ENCODE assay signal across 26 mouse cellular contexts in genomic region chr8:45051236-45051635, GRCm38 (mm10). TPM values are rescaled to one million over a fixed set of nuclear protein-coding genes. Genes with fewer than 3 reads are reported as not detected.
DNase-seq lines count a peak whose midpoint lies in the region; ATAC-seq and TF ChIP-seq lines count a peak whose summit lies in the region.
"Had no signal": no experiment of that assay in that cellular context is flagged by ENCODE, and none has a peak within 500 bp of the region (broad histone marks: within the 10 kb centered on the region; RNA-seq: fewer than 3 reads in every experiment).

No protein-coding gene starts in this region.

- peaks cover 66% of the 10 kb centered on the region for H3K36me3 ChIP-seq in heart, embryonic 10.5 days
- H3K36me3 ChIP-seq in E14TG2a.4 (ENCODE audit: insufficient read depth, low read length): peaks cover 86% of the 10 kb centered on the region
- H3K36me3 ChIP-seq in midbrain, embryonic 15.5 days (replicated peaks): peaks cover 14% of the 10 kb centered on the region

- 91% methylated on average over 30 of the region's 30 CpGs for WGBS in heart, embryonic 10.5 days
- 96% methylated on average over 30 of the region's 30 CpGs for WGBS in midbrain, embryonic 15.5 days

- peak; percentile 74 for DNase-seq in heart, adult 11 months
- DNase-seq in heart, embryonic 10.5 days (ENCODE audit: low spot score): no peak
- peak; percentile 65 for DNase-seq in R1 (ENCODE audit: low read depth, low spot score)
- no peak for DNase-seq in right cerebral cortex, adult 2 months (ENCODE audit: low spot score in 2 of 2)
- DNase-seq: adrenal gland, adult 2 months; adrenal gland, postnatal 14 days; cerebellum, adult 11-12 months; cerebellum, adult 8-10 months; cerebellum, postnatal 14 days; gastrocnemius, postnatal 10 days; gastrocnemius, postnatal 36 days; heart, postnatal 10 days; heart, postnatal 36 days had no signal

- no peak for ATAC-seq in midbrain, embryonic 15.5 days (replicated peaks)
- ATAC-seq: forebrain, embryonic 13.5 days; forebrain, embryonic 16.5 days; hindbrain, embryonic 16.5 days; intestine, embryonic 15.5 days had no signal

- no peak overlapping the region for H3K9ac ChIP-seq in midbrain, embryonic 15.5 days
- H3K9ac ChIP-seq: forebrain, embryonic 13.5 days; heart, embryonic 12.5 days; heart, embryonic 15.5 days; hindbrain, embryonic 13.5 days; intestine, embryonic 15.5 days had no signal

- no peak overlapping the region for H3K4me3 ChIP-seq in heart, embryonic 10.5 days
- peak overlapping the region; percentile 41; the same call in 1 of the 2 replicates for H3K4me3 ChIP-seq in E14TG2a.4 (replicated peaks; ENCODE audit: low read length)
- H3K4me3 ChIP-seq in midbrain, embryonic 15.5 days: no peak overlapping the region
- H3K4me3 ChIP-seq: forebrain, embryonic 10.5 days; forebrain, embryonic 13.5 days; heart, embryonic 12.5 days; heart, embryonic 15.5 days; hindbrain, embryonic 10.5 days; hindbrain, embryonic 13.5 days; intestine, embryonic 15.5 days had no signal

- H3K27me3 ChIP-seq in heart, embryonic 10.5 days (ENCODE audit: insufficient read depth, poor library complexity, severe bottlenecking): no peaks in the 10 kb centered on the region
- H3K27me3 ChIP-seq in E14TG2a.4 (ENCODE audit: insufficient read depth, low read length): no peaks in the 10 kb centered on the region
- H3K27me3 ChIP-seq in midbrain, embryonic 15.5 days (replicated peaks): no peaks in the 10 kb centered on the region
- H3K27me3 ChIP-seq: forebrain, embryonic 13.5 days; heart, embryonic 12.5 days; heart, embryonic 15.5 days; hindbrain, embryonic 13.5 days; intestine, embryonic 15.5 days had no signal

- no peak for TF ChIP-seq CTCF in E14TG2a.4 (conservative IDR thresholded peaks at IDR 0.05; ENCODE audit: low read length)

- no peak overlapping the region for H3K4me2 ChIP-seq in midbrain, embryonic 15.5 days
- H3K4me2 ChIP-seq: forebrain, embryonic 13.5 days; heart, embryonic 12.5 days; heart, embryonic 15.5 days; hindbrain, embryonic 13.5 days; intestine, embryonic 15.5 days had no signal

- H3K9me3 ChIP-seq in heart, embryonic 10.5 days: no peaks in the 10 kb centered on the region
- H3K9me3 ChIP-seq in E14TG2a.4 (ENCODE audit: low read length): peaks cover 5% of the 10 kb centered on the region
- no peaks in the 10 kb centered on the region for H3K9me3 ChIP-seq in midbrain, embryonic 15.5 days
- H3K9me3 ChIP-seq: forebrain, embryonic 13.5 days; heart, embryonic 15.5 days; hindbrain, embryonic 13.5 days; intestine, embryonic 15.5 days had no signal

- H3K27ac ChIP-seq in heart, embryonic 10.5 days: no peak overlapping the region
- H3K27ac ChIP-seq in midbrain, embryonic 15.5 days: no peak overlapping the region
- H3K27ac ChIP-seq: forebrain, embryonic 10.5 days; forebrain, embryonic 13.5 days; heart, embryonic 15.5 days; hindbrain, embryonic 10.5 days; hindbrain, embryonic 13.5 days; intestine, embryonic 15.5 days had no signal

- H3K4me1 ChIP-seq in heart, embryonic 10.5 days: no peaks in the 10 kb centered on the region
- H3K4me1 ChIP-seq in E14TG2a.4 (replicated peaks; ENCODE audit: low read depth, low read length): peaks cover 18% of the 10 kb centered on the region
- H3K4me1 ChIP-seq in midbrain, embryonic 15.5 days: no peaks in the 10 kb centered on the region
- H3K4me1 ChIP-seq: forebrain, embryonic 10.5 days; forebrain, embryonic 13.5 days; heart, embryonic 15.5 days; hindbrain, embryonic 10.5 days; hindbrain, embryonic 13.5 days; intestine, embryonic 15.5 days had no signal

RNA-seq across cellular contexts. Expression of gene Mtnr1a, which starts 17.7 kb away (rescaled TPM):
- 0.08 and 0.30 TPM in 2 replicates for polyA plus RNA-seq in heart, embryonic 10.5 days (2016; fragmentation: Nextera tagmentation; extraction: Ambion mirVana)
- 0.36 and 0.45 TPM in 2 replicates for polyA plus RNA-seq in midbrain, embryonic 15.5 days (2015; fragmentation: Nextera tagmentation; extraction: Ambion mirVana)
- polyA plus RNA-seq: adrenal gland, adult 2 months; embryonic facial prominence, embryonic 11.5 days; embryonic facial prominence, embryonic 14.5 days; heart, embryonic 12.5 days; heart, embryonic 15.5 days had no signal

Comparison
In these comparisons a context has a peak if more than half of its experiments do, and no peak if none do; other contexts are left out.
1. DNase-seq: peak in heart, adult 11 months (single experiment) and R1 (single experiment); none in heart, embryonic 10.5 days (single experiment) and right cerebral cortex, adult 2 months (0 of 2).